Mouse (Mus musculus) CD8-positive naive resting alpha-beta T cell, adult 2 months (primary cell): Measurements from ENCODE around the gene Sdf2l1.
"Not testable (repeated sequence)": the region's sequence is repeated elsewhere in the genome, so short reads cannot be mapped to it uniquely, and the experiment has no call there.

Experiments
- DNase-seq, 2 experiments: peaks; one replicate each; pipeline ENCODE4 v3.0.0; 2022; ENCODE audit warnings: low read depth in 2 of 2, low spot score in 2 of 2

The Sdf2l1 gene

GRCm38 (mm10) chr16:17132089-17132905 is at the start of gene Sdf2l1:
Gene Sdf2l1, minus strand, starts transcription at chr16:17132383.
- DNase-seq, result peak; percentile 93 to 96

GRCm38 (mm10) chr16:17181382-17181781 is 49.2 kb upstream of the Sdf2l1 start:
- no peak for DNase-seq

- DNase-seq, result no peak
Observed at GRCm38 (mm10) chr16:17179706-17180105, 47.5 kb upstream of the Sdf2l1 start.

GRCm38 (mm10) chr16:17177623-17178170 is 45.5 kb upstream of the Sdf2l1 start:
- no peak for DNase-seq

DNA sequence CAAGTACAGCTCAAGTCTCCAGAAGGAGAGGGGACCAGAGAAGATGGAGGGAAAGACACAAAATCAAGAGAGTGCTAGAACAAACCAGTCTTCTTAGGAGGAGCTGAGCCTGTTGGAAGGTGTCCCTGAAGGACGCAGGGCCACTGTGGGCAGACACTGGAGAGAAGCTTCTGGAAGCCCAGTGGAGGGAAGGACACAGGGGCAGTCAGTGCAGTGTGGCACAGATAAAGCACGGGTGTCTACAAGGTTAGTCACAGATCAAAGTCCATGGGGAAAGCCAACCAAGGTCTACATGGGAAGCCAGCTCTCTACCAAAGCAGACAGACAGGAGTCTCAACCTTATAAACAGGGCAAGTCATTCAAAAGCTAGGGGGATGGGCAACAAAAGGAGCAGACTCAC is 43.6 kb upstream of the Sdf2l1 start:
- DNase-seq, result no peak

- DNase-seq, result no peak
Observed at GRCm38 (mm10) chr16:17168049-17168448, 35.9 kb upstream of the Sdf2l1 start.

DNA sequence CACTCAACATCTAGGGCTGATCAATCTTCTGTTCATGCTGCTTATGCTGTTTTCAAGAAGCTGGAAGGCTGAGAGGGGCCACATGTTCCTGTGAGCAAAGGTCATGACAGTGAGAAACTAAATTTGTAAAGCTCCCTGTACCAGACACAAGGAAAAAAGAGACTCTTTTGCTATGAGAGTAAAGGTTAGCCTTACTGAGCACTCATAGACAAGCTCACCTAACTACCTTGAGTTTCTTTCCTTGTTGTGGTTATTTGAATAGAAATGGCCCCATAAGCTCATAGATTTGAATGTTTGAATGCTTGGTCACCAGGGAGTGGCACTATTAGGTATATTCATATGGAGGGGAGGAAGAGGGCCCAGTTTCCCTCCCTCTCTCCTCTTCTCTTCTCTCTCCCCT is 35.0 kb upstream of the Sdf2l1 start:
- no peak for DNase-seq

- DNase-seq, result not testable (repeated sequence)
Observed at GRCm38 (mm10) chr16:17165478-17165877, 33.3 kb upstream of the Sdf2l1 start.

GRCm38 (mm10) chr16:17154346-17154745 is 22.2 kb upstream of the Sdf2l1 start:
- no peak for DNase-seq

DNA sequence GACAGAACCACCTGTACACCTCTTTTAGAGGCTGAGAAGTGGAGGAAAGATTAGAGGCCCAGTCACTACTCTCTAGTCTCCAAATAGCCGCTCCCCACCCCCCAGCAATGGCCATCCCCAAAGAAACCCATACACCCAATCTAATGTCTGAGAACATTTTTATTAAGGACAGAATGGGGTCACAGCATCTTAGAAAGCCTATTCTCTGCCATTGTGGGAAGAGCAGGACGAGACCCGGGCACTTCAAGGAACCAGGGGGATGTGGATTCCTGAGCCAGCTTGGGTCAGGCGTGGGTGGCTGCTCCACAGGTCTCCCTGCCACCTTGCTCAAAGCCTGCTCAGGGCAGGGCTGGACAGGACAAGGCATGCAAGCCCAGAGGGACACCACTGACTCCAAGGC is 19.7 kb upstream of the Sdf2l1 start:
- DNase-seq, result no peak

GRCm38 (mm10) chr16:17150520-17151258 is 18.5 kb upstream of the Sdf2l1 start:
- no peak for DNase-seq

DNA sequence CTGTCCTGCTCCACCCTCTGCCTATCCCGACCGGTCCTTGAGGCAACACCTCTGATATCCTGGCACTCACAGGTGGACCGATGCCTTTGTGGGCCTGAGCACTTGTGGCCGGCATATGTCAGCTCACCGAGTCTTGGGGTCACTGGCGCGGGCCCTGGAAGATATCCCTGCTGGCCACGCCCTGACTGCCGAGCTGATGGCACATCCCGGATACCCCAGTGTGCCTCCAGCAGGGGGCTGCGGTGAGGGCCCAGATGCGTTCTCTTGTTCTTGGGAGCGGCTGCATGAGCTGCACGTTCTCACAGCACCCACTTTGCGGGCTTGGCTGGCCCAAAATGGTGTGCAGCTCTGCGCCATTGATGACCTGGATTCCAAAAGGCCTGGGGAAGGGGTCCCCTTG is 15.9 kb upstream of the Sdf2l1 start:
- peak in 1 of 2 experiments; percentile 19 for DNase-seq

GRCm38 (mm10) chr16:17147391-17147929 is 15.3 kb upstream of the Sdf2l1 start:
- peak in 1 of 2 experiments; percentile 20 for DNase-seq

- peak; percentile 70 to 77 for DNase-seq
Observed at GRCm38 (mm10) chr16:17146772-17147235, 14.6 kb upstream of the Sdf2l1 start, which contains the start of gene Ccdc116. Gene Ccdc116, minus strand, starts transcription at chr16:17147229.

DNA sequence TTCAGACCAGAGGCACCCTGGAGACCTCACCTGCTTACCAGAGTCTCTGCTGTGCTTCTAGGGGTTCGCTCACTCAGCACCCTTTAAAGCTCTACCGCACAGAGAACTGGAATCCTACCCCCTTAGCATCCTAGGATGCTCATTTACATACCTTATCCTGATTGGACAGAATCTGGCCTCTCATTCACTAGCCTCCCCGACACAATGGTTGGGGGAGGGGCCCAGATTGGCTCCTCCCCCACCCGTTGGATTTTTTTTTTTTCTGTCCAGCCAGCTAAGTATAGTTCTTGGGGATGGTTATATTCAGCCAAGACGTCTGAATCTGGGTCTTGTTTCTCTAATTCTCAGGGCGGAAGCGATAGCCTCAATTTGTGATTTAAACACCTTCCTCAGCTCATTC is 12.2 kb upstream of the Sdf2l1 start, which contains the start of gene Ydjc:
Ydjc (plus strand) TSS at position 283 of the 400 bp plus-strand sequence.
- no peak for DNase-seq

GRCm38 (mm10) chr16:17137355-17137754 is 5.2 kb upstream of the Sdf2l1 start:
- no peak for DNase-seq

DNA sequence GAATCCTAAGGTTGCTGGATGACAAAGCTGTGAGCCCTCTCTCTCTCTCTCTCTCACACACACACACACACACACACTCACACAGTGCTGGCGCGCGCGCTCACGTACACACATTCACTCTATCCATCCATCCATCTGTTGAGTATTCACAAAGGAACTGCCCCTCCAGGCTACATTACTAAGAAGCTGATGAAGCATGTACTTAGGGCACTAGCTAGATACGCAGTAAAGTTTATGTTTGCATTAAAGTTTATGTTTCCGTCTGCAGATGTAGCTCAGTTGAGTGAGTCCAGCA is 670 bp upstream of the Sdf2l1 start:
- DNase-seq, result no peak

DNA sequence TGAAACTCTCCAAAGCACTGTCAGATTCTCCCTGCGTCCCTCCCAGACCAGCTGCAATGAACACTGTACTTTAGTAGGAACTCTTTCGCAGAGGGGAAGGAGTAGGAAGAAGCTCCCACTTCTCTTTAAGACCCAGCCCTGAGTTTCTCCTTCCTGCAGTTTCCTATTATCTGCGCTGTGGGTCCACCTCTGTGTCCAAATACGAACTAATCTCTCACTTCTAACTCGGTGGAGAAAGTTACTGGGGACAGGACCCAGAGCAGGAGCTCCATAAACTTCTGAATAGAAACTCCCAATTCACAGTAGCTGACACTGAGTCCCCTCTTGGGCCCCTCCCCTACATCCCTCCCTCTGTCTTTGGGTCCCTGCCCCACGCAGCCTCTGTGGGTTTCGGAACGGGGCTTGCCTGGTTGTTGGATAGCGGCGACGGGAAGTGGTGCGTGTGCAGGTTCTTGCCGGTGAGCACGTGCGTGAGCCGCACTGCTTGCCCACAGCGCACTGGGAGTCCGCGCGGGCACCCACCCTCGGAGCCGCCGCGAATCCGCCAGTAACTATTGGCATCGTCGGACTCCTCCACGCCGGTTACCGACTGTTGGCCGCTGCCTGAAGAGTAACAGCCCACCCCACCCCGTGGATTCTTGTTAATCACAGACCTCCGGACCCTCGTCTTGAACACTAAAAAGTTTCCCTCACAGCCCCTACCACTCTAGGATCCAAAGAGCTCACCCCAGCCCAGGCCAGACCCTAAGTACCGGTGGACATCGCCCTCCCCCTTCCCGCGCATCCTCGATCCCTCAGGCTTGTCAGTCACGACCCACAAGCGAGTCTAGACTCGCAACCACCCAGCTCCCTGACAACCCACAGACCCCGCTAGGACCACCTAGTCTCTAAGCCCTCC is 743 bp downstream of the Sdf2l1 start:
- DNase-seq, result peak; percentile 29

DNA sequence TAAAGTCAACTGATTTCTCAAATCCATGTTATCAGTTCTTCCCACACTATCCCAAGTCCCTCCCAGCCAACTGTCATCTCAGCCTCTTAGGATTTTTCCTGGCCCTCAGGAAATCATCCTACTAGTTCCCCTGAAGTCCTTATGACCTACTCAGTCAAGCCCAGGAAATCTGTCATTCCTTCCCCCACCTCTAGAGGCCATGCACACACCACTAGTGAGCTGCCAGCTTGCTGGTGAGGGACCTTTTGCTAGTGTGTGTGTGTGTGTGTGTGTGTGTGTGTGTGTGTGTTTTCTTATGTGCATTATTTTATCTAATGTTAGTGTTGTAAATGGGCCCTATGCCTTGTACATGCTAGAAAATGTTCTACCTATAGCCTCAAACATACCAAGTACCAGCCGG is 4.9 kb downstream of the Sdf2l1 start:
- peak; percentile 52 to 59 for DNase-seq

DNA sequence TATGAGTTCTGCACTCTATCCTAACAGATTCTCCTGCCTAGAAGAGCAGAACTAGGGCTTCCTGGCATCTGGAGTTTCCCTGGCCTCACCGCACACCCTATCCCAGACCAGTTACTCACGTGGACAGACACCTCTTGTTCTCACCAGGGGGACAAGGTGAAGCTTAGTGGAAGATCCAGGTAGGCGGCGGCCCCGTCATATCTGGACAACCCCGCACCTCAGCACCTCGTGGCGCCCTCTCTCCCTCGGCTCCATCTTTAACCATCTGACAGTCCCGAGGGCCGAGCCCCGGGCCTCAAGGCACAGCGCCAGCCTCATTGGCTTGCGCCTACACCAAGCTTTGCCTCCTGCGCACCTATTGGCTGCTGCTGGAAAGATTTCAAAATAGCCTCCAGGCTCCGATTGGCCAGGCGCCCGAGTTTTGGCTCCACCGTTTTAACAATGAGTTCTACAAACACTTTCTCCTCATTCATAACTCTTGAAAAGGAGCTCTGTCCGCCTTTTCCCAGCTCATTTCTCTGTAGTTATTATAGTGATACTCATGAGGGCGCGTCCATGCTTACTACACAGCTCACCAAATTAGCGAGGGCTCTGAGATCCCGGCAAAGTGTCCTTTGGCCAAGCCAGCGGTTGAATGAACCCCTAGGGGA is 7.2 kb downstream of the Sdf2l1 start, which contains the start of gene 2610318N02Rik:
2610318N02Rik (minus strand) TSS at position 297 of the 650 bp plus-strand sequence.
- peak; percentile 27 to 31 for DNase-seq
